Mouse (Mus musculus) neural tube, embryonic 14.5 days (tissue): ENCODE data around the gene Ptov1. TPM values are rescaled to one million over a fixed set of nuclear protein-coding genes. Genes with fewer than 3 reads are reported as not detected.

Experiments used
- ATAC-seq: fragments of 200-750 bp; cut with Nextera tagmentation; 2 replicates; pipeline ENCODE4 v1.8.0; 2017; ENCODE audit warnings: low read depth, mild to moderate bottlenecking, moderate TSS enrichment, moderate library complexity
- H3K27ac ChIP-seq: fragments of 300-500 bp; sonication (generic); 2 replicates; pipeline ENCODE4 v1.5.1; 2014; ENCODE audit warnings: low read depth, mild to moderate bottlenecking, control low read depth, low read length, moderate library complexity, mixed read lengths
- H3K27me3 ChIP-seq: fragments of 300-500 bp; sonication (generic); 2 replicates; pipeline ENCODE4 v1.6.1; 2014; ENCODE audit warnings: low read length; ENCODE audit not compliant: control insufficient read depth, insufficient read depth
- H3K36me3 ChIP-seq: fragments of 300-500 bp; sonication (generic); 2 replicates; pipeline ENCODE4 v1.6.1; 2014; ENCODE audit warnings: low read length, mixed read lengths; ENCODE audit not compliant: control insufficient read depth, insufficient read depth
- H3K4me1 ChIP-seq: fragments of 300-500 bp; sonication (generic); 2 replicates; pipeline ENCODE4 v1.6.1; 2014; ENCODE audit warnings: low read length; ENCODE audit not compliant: control insufficient read depth, insufficient read depth
- H3K4me2 ChIP-seq: fragments of 300-500 bp; sonication (generic); 2 replicates; pipeline ENCODE4 v1.6.1; 2014; ENCODE audit warnings: mild to moderate bottlenecking, low read depth, low read length, control low read depth
- H3K4me3 ChIP-seq: fragments of 300-500 bp; sonication (generic); 2 replicates; pipeline ENCODE4 v1.5.1; 2014; ENCODE audit warnings: low read depth, low read length, control low read depth, mixed read lengths
- H3K9ac ChIP-seq: fragments of 300-500 bp; sonication (generic); replicated peaks from 2 replicates; pipeline ENCODE4 v1.6.1; 2014; ENCODE audit warnings: low read depth, mild to moderate bottlenecking, control low read depth, low read length, mixed read lengths
- H3K9me3 ChIP-seq: fragments of 300-500 bp; sonication (generic); 2 replicates; pipeline ENCODE4 v1.6.1; 2016; ENCODE audit warnings: low read length; ENCODE audit not compliant: control insufficient read depth
- WGBS: fragments of 180-500 bp; shearing (Covaris S2); extraction: QIAGEN DNeasy Blood & Tissue Kit; methylation state at CpG from one replicate; pipeline ENCODE4 v1.1.7; 2014; 5-methylcytosine and 5-hydroxymethylcytosine counted together
- polyA plus RNA-seq: library from polyadenylated mRNA; unstranded; fragments of >200 nt; fragmentation: Nextera tagmentation; extraction: Ambion mirVana; gene quantifications from 2 replicates; pipeline ENCODE4 v1.2.1, GENCODE M21; 2014

Gene Ptov1
- polyA plus RNA-seq, 1 experiment from 2014 or later: 475 TPM

DNA sequence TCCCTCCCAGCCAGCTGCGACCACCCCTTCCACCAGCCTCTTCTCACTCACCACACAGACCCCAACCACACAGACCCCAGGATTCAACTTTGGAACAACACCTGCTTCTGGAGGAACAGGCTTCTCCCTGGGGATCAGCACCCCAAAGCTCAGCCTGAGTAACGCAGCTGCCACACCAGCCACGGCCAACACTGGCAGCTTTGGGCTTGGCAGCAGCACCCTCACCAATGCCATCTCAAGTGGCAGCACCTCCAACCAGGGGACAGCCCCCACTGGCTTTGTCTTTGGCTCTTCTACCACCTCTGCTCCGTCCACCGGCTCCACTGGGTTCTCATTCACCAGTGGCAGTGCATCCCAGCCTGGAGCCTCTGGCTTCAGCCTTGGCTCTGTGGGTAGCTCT is 40.9 kb downstream of the Ptov1 start:
- H3K9ac ChIP-seq: no peak overlapping the region
- H3K9me3 ChIP-seq: no peaks in the 10 kb centered on the region
- peaks cover 28% of the 10 kb centered on the region for H3K36me3 ChIP-seq
- no peak overlapping the region for H3K4me2 ChIP-seq
- H3K27ac ChIP-seq: no peak overlapping the region
- 92% methylated on average over 5 of the region's 5 CpGs for WGBS
- H3K4me1 ChIP-seq: no peaks in the 10 kb centered on the region
- ATAC-seq: no peak
- H3K27me3 ChIP-seq: no peaks in the 10 kb centered on the region
- no peak overlapping the region for H3K4me3 ChIP-seq

DNA sequence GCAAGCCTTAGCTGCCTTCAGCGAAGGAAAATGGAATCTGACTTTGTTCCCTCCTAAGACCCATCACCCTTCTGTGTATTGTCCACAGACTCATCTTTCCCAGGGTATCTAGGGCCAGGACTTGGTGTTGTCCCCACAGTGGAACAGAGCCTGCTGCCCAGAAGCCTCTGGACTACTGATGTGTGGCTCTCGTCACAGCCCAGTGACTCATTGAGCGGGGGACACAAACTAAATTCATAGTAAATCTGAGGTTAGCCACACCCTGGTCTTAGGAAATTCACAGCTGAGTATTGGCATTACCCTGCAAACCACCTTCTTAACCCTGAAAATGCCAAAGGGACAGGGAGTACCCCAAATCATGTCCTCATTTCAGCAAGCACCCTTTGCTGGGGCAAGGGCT is 42.8 kb downstream of the Ptov1 start:
- Histone ChIP-seq H3K27me3 (no peaks in the 10 kb centered on the region), H3K9ac (no peak overlapping the region), H3K9me3 (no peaks in the 10 kb centered on the region), H3K4me1 (no peaks in the 10 kb centered on the region), H3K36me3 (peaks cover 28% of the 10 kb centered on the region), H3K4me3 (no peak overlapping the region), H3K4me2 (no peak overlapping the region), H3K27ac (no peak overlapping the region)
- WGBS: 96% methylated on average over 3 of the region's 3 CpGs
- no peak for ATAC-seq

DNA sequence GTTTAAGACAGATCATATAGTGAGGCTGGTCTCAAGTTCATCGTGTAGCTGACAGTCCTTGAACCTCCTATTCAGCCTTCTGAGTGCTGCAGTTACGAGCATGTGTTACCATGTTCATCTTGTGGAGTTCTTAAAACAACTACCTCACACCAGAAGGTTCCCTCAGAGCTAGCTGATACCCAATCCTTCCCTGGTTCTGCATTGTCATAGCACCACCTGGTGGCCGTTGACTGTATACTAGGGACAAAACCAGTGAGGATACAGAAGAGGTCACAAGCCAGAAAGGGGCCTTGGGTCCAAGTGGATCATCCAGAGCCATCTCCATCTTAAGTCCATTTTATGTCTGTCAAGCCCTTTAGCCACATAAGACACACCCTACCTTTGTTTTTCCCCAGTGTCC is 44.7 kb downstream of the Ptov1 start:
- Histone ChIP-seq H3K27ac (no peak overlapping the region), H3K4me2 (no peak overlapping the region), H3K36me3 (peaks cover 12% of the 10 kb centered on the region), H3K9ac (no peak overlapping the region), H3K9me3 (no peaks in the 10 kb centered on the region), H3K27me3 (no peaks in the 10 kb centered on the region), H3K4me1 (no peaks in the 10 kb centered on the region), H3K4me3 (no peak overlapping the region)
- 30% methylated on average over 3 of the region's 3 CpGs for WGBS
- peak; percentile 70; the same call in 1 of the 2 replicates for ATAC-seq

DNA sequence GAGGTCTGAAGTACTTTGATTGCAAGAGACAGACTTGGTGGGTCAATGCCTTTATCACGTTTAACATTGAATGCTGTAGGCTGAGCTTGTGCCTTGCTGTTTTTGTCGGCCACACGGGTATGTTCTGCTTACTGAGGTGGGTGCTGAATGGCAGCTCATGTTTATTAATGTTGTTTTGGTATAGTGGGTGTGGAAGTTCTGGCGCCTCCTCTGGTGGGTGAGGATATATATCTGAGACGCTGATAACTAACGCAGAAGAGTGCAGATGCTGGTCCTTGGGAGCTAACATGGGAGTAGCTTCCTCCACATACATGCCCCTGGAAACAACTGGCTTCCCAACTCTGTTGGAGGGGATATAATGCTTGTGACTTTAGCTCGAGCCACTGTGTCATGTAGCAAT is 46.2 kb downstream of the Ptov1 start:
- H3K27me3 ChIP-seq: no peaks in the 10 kb centered on the region
- no peak overlapping the region for H3K27ac ChIP-seq
- no peak overlapping the region for H3K4me3 ChIP-seq
- no peaks in the 10 kb centered on the region for H3K9me3 ChIP-seq
- no peak overlapping the region for H3K9ac ChIP-seq
- H3K36me3 ChIP-seq: no peaks in the 10 kb centered on the region
- peaks cover 7% of the 10 kb centered on the region; the same call in 1 of the 2 replicates for H3K4me1 ChIP-seq
- H3K4me2 ChIP-seq: no peak overlapping the region
- no peak for ATAC-seq
- WGBS: 36% methylated on average over 7 of the region's 7 CpGs

DNA sequence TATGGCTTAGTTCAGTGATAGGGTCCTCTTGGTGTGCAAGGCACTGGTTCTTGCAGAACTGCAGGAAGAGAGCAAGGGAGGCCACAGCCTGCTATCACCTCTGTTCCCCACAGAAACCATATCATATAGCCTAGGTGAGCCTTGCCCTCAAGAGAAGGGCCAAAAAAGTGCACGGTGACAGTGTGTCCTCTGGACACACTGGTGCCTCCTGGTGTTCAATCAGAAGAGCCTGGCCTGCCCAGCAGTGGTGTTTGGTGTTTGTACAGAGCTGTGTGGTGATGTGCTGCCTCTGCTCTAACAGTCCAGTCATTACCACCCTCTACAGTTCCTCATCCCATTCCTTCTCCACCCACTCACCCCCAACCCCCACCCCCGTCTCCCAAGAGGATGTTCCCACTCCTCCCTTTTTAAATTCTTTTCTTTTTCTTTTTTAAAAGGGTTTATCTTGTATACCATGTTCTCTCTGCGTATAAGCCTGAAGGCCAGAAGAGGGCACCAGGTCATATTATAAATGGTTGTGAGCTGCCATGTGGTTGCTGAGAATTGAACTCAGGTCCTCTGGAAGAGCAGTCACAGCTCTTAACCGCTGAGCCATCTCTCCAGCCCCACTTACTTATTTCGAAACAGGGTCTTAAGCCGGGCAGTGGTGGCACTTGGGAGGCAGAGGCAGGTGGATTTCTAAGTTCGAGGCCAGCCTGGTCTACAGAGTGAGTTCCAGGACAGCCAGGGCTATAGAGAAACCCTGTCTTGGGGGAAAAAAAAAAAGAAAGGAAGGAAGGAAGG is 47.7 kb downstream of the Ptov1 start:
- Histone ChIP-seq H3K36me3 (no peaks in the 10 kb centered on the region), H3K4me3 (no peak overlapping the region), H3K27ac (no peak overlapping the region), H3K9me3 (no peaks in the 10 kb centered on the region), H3K9ac (no peak overlapping the region), H3K4me2 (no peak overlapping the region), H3K27me3 (no peaks in the 10 kb centered on the region), H3K4me1 (peaks cover 20% of the 10 kb centered on the region)
- 81% methylated on average over 7 of the region's 7 CpGs for WGBS
- ATAC-seq: no peak

DNA sequence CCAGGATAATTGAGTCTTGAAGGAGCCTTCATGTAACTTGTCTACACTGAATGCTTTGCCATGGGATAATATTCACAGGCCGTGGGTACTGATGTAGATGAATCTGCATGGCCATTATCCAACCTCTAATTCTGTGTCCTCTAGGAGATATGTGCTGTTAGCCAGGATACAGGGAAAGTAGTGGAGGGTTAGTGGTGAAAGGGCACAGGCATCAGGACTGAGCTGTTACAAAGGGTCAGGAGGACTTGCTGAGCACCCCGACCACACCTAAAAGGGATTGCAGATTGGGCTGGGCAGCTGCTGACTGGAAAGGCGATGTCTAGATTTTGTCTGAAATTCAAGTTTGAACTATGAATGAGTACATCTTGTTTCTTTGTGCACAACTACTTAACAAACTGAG is 49.1 kb downstream of the Ptov1 start:
- ATAC-seq: no peak
- H3K4me1 ChIP-seq: peaks cover 20% of the 10 kb centered on the region

DNA sequence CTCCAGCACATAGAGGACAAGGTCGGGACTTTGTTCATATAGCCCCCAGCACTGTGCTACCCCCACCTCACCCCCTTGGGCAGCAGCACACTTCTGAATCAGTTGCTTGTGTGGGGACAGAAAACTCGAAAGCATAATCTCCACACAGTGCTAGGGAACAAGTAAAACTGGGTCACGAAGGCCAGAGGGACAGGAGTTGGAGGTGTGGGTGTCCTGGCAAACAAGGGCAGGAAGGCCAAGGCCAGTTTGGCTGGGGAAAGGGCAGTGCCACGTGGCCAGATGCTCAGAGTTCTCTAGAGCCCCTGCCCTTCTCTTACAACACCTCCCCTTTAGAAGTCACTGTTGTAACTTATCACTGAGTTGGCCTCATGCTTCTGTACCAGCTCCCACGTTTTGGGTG is 49.7 kb downstream of the Ptov1 start:
- Histone ChIP-seq H3K4me3 (no peak overlapping the region), H3K36me3 (no peaks in the 10 kb centered on the region), H3K4me2 (no peak overlapping the region), H3K27ac (no peak overlapping the region), H3K9ac (no peak overlapping the region), H3K9me3 (no peaks in the 10 kb centered on the region), H3K27me3 (no peaks in the 10 kb centered on the region), H3K4me1 (peaks cover 20% of the 10 kb centered on the region)
- WGBS: 63% methylated on average over 5 of the region's 5 CpGs
- ATAC-seq: no peak

More for the DNA sequence above, 49.1 kb downstream of the Ptov1 start:
- Histone ChIP-seq H3K4me2 (no peak overlapping the region), H3K4me3 (no peak overlapping the region), H3K27me3 (no peaks in the 10 kb centered on the region), H3K9ac (no peak overlapping the region), H3K36me3 (no peaks in the 10 kb centered on the region), H3K27ac (no peak overlapping the region), H3K9me3 (no peaks in the 10 kb centered on the region)
- 96% methylated on average over 3 of the region's 3 CpGs for WGBS

DNA sequence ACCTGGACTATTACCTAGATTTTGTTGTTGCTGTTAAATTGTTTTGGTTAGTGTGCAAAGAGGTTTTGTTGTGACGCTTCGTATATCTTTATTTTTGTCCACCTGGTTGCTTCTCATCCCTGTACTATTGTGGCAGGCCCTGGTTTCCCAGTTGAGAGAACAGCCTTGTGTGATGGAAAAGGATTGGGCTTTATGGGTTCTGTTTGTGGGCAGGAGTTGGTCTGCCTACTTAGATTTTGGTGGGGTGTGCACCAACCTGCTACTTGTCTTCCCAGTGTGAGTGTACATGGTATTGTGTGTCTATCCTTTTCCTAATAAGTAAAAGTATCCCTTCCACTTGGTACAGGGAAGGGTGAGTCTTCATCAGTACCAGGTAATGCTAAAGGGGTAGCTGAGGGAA is 50.2 kb downstream of the Ptov1 start:
- no peak overlapping the region; the same call in 1 of the 2 replicates for H3K4me2 ChIP-seq
- H3K4me1 ChIP-seq: peaks cover 20% of the 10 kb centered on the region
- no peaks in the 10 kb centered on the region for H3K36me3 ChIP-seq
- H3K9ac ChIP-seq: no peak overlapping the region
- H3K27ac ChIP-seq: no peak overlapping the region
- no peaks in the 10 kb centered on the region for H3K27me3 ChIP-seq
- ATAC-seq: no peak
- no peak overlapping the region for H3K4me3 ChIP-seq
- H3K9me3 ChIP-seq: no peaks in the 10 kb centered on the region
- 97% methylated on average over 2 of the region's 2 CpGs for WGBS

DNA sequence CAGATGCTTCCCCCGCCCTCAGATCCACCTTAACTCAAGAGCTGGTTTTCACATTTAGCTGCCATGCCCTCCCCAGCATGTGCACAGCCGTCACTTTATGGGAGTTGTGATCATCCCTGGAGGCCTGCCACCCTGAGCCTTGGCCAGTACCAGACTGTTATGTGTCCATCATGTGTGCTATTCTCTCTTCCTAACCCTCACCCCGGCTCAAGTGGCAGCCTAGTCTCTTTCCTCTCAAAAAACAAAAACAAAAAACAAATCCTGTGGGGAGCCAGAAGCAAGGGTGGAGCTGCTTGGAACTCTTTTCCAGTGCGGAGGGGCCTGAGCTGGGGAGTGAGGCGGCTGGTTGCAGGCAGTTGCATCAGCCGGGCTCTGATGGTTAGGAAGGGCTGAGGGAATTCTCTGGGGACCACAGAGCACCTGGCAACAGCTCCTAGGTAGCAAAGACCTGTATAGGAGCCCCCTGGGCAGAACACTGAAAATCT is 50.8 kb downstream of the Ptov1 start:
- H3K9ac ChIP-seq: peak overlapping the region; percentile 35; the same call in 1 of the 2 replicates
- no peak for ATAC-seq
- H3K27ac ChIP-seq: no peak overlapping the region
- no peaks in the 10 kb centered on the region for H3K27me3 ChIP-seq
- H3K4me3 ChIP-seq: no peak overlapping the region
- H3K4me2 ChIP-seq: peak overlapping the region; percentile 70; the same call in 1 of the 2 replicates
- no peaks in the 10 kb centered on the region for H3K9me3 ChIP-seq
- H3K4me1 ChIP-seq: peaks cover 20% of the 10 kb centered on the region
- H3K36me3 ChIP-seq: no peaks in the 10 kb centered on the region
- 46% methylated on average over 6 of the region's 6 CpGs for WGBS
